Comparison of ENCODE assay signal across 13 mouse cellular contexts in genomic region chr11:8688907-8689306, GRCm38 (mm10). TPM values are rescaled to one million over a fixed set of nuclear protein-coding genes. Genes with fewer than 3 reads are reported as not detected.
A peak's percentile ranks its signal among the peaks of the same experiment; 100 is the strongest.
DNase-seq lines count a peak whose midpoint lies in the region; ATAC-seq and TF ChIP-seq lines count a peak whose summit lies in the region.
"Had no signal": no experiment of that assay in that cellular context is flagged by ENCODE, and none has a peak within 500 bp of the region (broad histone marks: within the 10 kb centered on the region; RNA-seq: fewer than 3 reads in every experiment).

No protein-coding gene starts in this region.

- H3K4me3 ChIP-seq in heart, embryonic 10.5 days, result no peak overlapping the region
- H3K4me3 ChIP-seq in lung, postnatal 0 days (ENCODE audit: low read depth, low read length), result no peak overlapping the region
- H3K4me3 ChIP-seq in liver, embryonic 13.5 days (replicated peaks), result no peak overlapping the region
- H3K4me3 ChIP-seq in stomach, embryonic 15.5 days (replicated peaks), result no peak overlapping the region
- no peak overlapping the region for H3K4me3 ChIP-seq in forebrain, embryonic 12.5 days (replicated peaks)
- H3K4me3 ChIP-seq: hindbrain, embryonic 12.5 days; midbrain, embryonic 12.5 days had no signal

- no peak overlapping the region for H3K9ac ChIP-seq in lung, postnatal 0 days (replicated peaks; ENCODE audit: low read depth)
- no peak overlapping the region for H3K9ac ChIP-seq in liver, embryonic 13.5 days
- H3K9ac ChIP-seq in stomach, embryonic 15.5 days, result no peak overlapping the region
- no peak overlapping the region for H3K9ac ChIP-seq in forebrain, embryonic 12.5 days
- H3K9ac ChIP-seq: forebrain, postnatal 0 days; hindbrain, embryonic 12.5 days; lung, embryonic 14.5 days; midbrain, embryonic 12.5 days had no signal

- H3K9me3 ChIP-seq in heart, embryonic 10.5 days, result no peaks in the 10 kb centered on the region
- H3K9me3 ChIP-seq in lung, postnatal 0 days (ENCODE audit: low read length), result no peaks in the 10 kb centered on the region
- no peaks in the 10 kb centered on the region for H3K9me3 ChIP-seq in liver, embryonic 13.5 days (replicated peaks)
- H3K9me3 ChIP-seq in stomach, embryonic 15.5 days, result no peaks in the 10 kb centered on the region
- no peaks in the 10 kb centered on the region for H3K9me3 ChIP-seq in forebrain, embryonic 12.5 days
- H3K9me3 ChIP-seq: hindbrain, embryonic 12.5 days; midbrain, embryonic 12.5 days had no signal

- H3K27me3 ChIP-seq in heart, embryonic 10.5 days (ENCODE audit: insufficient read depth, poor library complexity, severe bottlenecking), result peaks cover 21% of the 10 kb centered on the region; the same call in 1 of the 2 replicates
- no peaks in the 10 kb centered on the region for H3K27me3 ChIP-seq in lung, postnatal 0 days (replicated peaks; ENCODE audit: insufficient read depth, low read length)
- H3K27me3 ChIP-seq in liver, embryonic 13.5 days, result no peaks in the 10 kb centered on the region
- no peaks in the 10 kb centered on the region for H3K27me3 ChIP-seq in stomach, embryonic 15.5 days (replicated peaks)
- H3K27me3 ChIP-seq in forebrain, embryonic 12.5 days, result peaks cover 14% of the 10 kb centered on the region; the same call in 1 of the 2 replicates
- H3K27me3 ChIP-seq: hindbrain, embryonic 12.5 days had no signal

- ATAC-seq in lung, postnatal 0 days, result no peak
- ATAC-seq in liver, embryonic 13.5 days (ENCODE audit: low read depth), result no peak
- no peak for ATAC-seq in stomach, embryonic 15.5 days (ENCODE audit: insufficient read depth, low FRiP score, low read depth)
- ATAC-seq in forebrain, embryonic 12.5 days (ENCODE audit: low FRiP score), result no peak
- ATAC-seq: forebrain, postnatal 0 days had no signal

- peak; percentile 70 for DNase-seq in heart, embryonic 10.5 days (ENCODE audit: low spot score)
- no peak for DNase-seq in heart, adult 18-20 months
- DNase-seq in lung, postnatal 0 days (ENCODE audit: low spot score), result no peak
- no peak for DNase-seq in lung, adult 18-20 months
- no peak for DNase-seq in liver, embryonic 13.5 days
- DNase-seq in adipocyte (ENCODE audit: low spot score), result no peak
- DNase-seq: cerebellum, postnatal 36 days; forebrain, postnatal 0 days had no signal

- no peak overlapping the region for H3K27ac ChIP-seq in heart, embryonic 10.5 days
- no peak overlapping the region for H3K27ac ChIP-seq in lung, postnatal 0 days (ENCODE audit: low read length)
- H3K27ac ChIP-seq in liver, embryonic 13.5 days, result peak overlapping the region; percentile 39; the same call in 1 of the 2 replicates
- no peak overlapping the region for H3K27ac ChIP-seq in stomach, embryonic 15.5 days
- H3K27ac ChIP-seq in forebrain, embryonic 12.5 days, result no peak overlapping the region
- H3K27ac ChIP-seq: hindbrain, embryonic 12.5 days; midbrain, embryonic 12.5 days had no signal

- 87% methylated on average over 8 of the region's 8 CpGs for WGBS in heart, embryonic 10.5 days
- WGBS in lung, postnatal 0 days, result 91% methylated on average over 8 of the region's 8 CpGs
- WGBS in liver, embryonic 13.5 days (ENCODE audit: insufficient replicate concordance), result 52% methylated on average over 8 of the region's 8 CpGs
- 89% methylated on average over 8 of the region's 8 CpGs for WGBS in stomach, embryonic 15.5 days
- WGBS in forebrain, embryonic 12.5 days, result 96% methylated on average over 8 of the region's 8 CpGs

- no peaks in the 10 kb centered on the region for H3K36me3 ChIP-seq in heart, embryonic 10.5 days
- H3K36me3 ChIP-seq in lung, postnatal 0 days (ENCODE audit: insufficient read depth, low read length), result no peaks in the 10 kb centered on the region
- no peaks in the 10 kb centered on the region for H3K36me3 ChIP-seq in liver, embryonic 13.5 days
- no peaks in the 10 kb centered on the region for H3K36me3 ChIP-seq in stomach, embryonic 15.5 days
- no peaks in the 10 kb centered on the region for H3K36me3 ChIP-seq in forebrain, embryonic 12.5 days (replicated peaks)
- H3K36me3 ChIP-seq: hindbrain, embryonic 12.5 days; midbrain, embryonic 12.5 days had no signal

- H3K4me1 ChIP-seq in heart, embryonic 10.5 days, result peaks cover 29% of the 10 kb centered on the region
- peaks cover 19% of the 10 kb centered on the region; the same call in 1 of the 2 replicates for H3K4me1 ChIP-seq in lung, postnatal 0 days (ENCODE audit: insufficient read depth, low read depth, low read length)
- peaks cover 5% of the 10 kb centered on the region for H3K4me1 ChIP-seq in liver, embryonic 13.5 days (replicated peaks)
- H3K4me1 ChIP-seq in stomach, embryonic 15.5 days, result peaks cover 26% of the 10 kb centered on the region
- peaks cover 23% of the 10 kb centered on the region for H3K4me1 ChIP-seq in forebrain, embryonic 12.5 days

- no peak for TF ChIP-seq CTCF in lung, postnatal 0 days (IDR thresholded peaks at IDR 0.05)

- no peak for TF ChIP-seq EP300 in lung, postnatal 0 days (IDR thresholded peaks at IDR 0.05)

- H3K4me2 ChIP-seq in lung, postnatal 0 days (replicated peaks; ENCODE audit: low read depth, low read length), result 0 out of 2 replicates have a peak overlapping the region, but pooled peaks have one; percentile 8
- no peak overlapping the region for H3K4me2 ChIP-seq in liver, embryonic 13.5 days
- peak overlapping the region; percentile 13; the same call in 1 of the 2 replicates for H3K4me2 ChIP-seq in stomach, embryonic 15.5 days
- no peak overlapping the region for H3K4me2 ChIP-seq in forebrain, embryonic 12.5 days
- H3K4me2 ChIP-seq: hindbrain, embryonic 12.5 days; lung, embryonic 14.5 days; midbrain, embryonic 12.5 days had no signal

RNA-seq across cellular contexts. Expression of gene Tns3, which starts 24.6 kb away (rescaled TPM):
- 12.7 and 17.0 TPM in 2 replicates for polyA plus RNA-seq in heart, embryonic 10.5 days (2016; fragmentation: Nextera tagmentation; extraction: Ambion mirVana)
- total RNA-seq in heart, adult 18-20 months (2021), result 10 to 100 TPM; 22.3 to 23.2 TPM
- 34.9 and 37.5 TPM in 2 replicates for polyA plus RNA-seq in lung, postnatal 0 days (2015; fragmentation: Nextera tagmentation; extraction: Ambion mirVana)
- 2.8 and 3.2 TPM in 2 replicates for polyA plus RNA-seq in liver, embryonic 13.5 days (2015; fragmentation: Nextera tagmentation; extraction: Ambion mirVana)
- 26.9 and 28.9 TPM in 2 replicates for polyA plus RNA-seq in stomach, embryonic 15.5 days (2015; fragmentation: Nextera tagmentation; extraction: Ambion mirVana)
- polyA plus RNA-seq in forebrain, embryonic 12.5 days (2016; fragmentation: Nextera tagmentation; extraction: Ambion mirVana), result 10.2 and 11.4 TPM in 2 replicates

Comparison
In these comparisons a context has a peak if more than half of its experiments do, and no peak if none do; other contexts are left out.
1. H3K4me2 ChIP-seq: peak in lung, postnatal 0 days (single experiment) and stomach, embryonic 15.5 days (single experiment); none in liver, embryonic 13.5 days (single experiment) and forebrain, embryonic 12.5 days (single experiment).